Comparison of ENCODE assay signal across 10 mouse cellular contexts in the genomic region with DNA sequence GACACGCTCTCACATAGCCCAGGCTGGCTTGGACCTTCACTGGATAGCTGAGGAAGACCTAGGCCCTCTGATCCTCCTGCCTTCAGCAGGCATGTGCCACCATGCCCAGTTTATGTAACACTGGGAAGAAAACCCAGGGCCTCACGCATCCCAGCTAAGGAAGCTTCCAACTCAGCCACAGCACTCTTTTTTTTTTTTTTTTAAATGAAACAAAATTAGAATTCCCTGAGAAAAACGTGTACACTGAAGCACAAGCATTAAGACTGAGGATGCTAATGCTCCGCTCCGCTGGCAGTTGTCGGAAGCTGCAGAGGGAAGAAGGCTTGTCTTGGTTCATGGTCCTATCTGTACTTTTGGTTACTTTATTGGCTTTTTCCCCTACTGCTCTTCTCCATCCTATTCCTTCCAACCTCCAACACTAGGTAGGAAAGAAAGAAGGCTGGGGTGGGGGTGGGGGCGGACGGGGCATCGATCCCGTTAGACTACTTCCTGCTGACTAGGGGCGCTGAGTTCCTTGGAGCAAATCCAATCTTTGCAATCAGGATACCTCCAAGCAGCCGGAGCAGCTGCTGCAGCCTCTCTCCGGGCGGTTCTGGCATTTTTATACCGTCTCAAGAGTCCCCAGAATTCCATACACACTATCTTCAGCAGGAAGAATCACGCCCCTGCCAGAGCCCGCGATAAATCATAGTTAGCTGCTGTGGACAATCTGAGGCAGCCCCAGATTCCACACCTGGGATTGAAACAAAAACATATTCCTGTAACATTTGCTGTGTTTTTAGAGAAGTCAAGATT. TPM values are rescaled to one million over a fixed set of nuclear protein-coding genes. Genes with fewer than 3 reads are reported as not detected.
DNase-seq lines count a peak whose midpoint lies in the region; ATAC-seq and TF ChIP-seq lines count a peak whose summit lies in the region.
"Had no signal": no experiment of that assay in that cellular context is flagged by ENCODE, and none has a peak within 500 bp of the region (broad histone marks: within the 10 kb centered on the region; RNA-seq: fewer than 3 reads in every experiment).

No protein-coding gene starts in this region.

- 40% methylated on average over 18 of the region's 18 CpGs for WGBS in forebrain, embryonic 15.5 days
- 49% methylated on average over 18 of the region's 18 CpGs for WGBS in liver, embryonic 12.5 days (ENCODE audit: insufficient replicate concordance)

- H3K36me3 ChIP-seq in E14TG2a.4 (ENCODE audit: insufficient read depth, low read length) = no peaks in the 10 kb centered on the region
- no peaks in the 10 kb centered on the region for H3K36me3 ChIP-seq in forebrain, embryonic 15.5 days
- no peaks in the 10 kb centered on the region for H3K36me3 ChIP-seq in liver, embryonic 12.5 days

- peak overlapping the region; percentile 23 for H3K4me2 ChIP-seq in forebrain, embryonic 15.5 days (replicated peaks)
- peak overlapping the region; percentile 34 for H3K4me2 ChIP-seq in liver, embryonic 12.5 days

- H3K27ac ChIP-seq in gastrocnemius, adult 2 months = peak overlapping the region; percentile 66
- H3K27ac ChIP-seq in forebrain, embryonic 15.5 days (replicated peaks) = peak overlapping the region; percentile 28
- H3K27ac ChIP-seq in liver, embryonic 12.5 days = no peak overlapping the region

- H3K4me1 ChIP-seq in E14TG2a.4 (replicated peaks; ENCODE audit: low read depth, low read length) = peaks cover 58% of the 10 kb centered on the region
- H3K4me1 ChIP-seq in forebrain, embryonic 15.5 days = peaks cover 29% of the 10 kb centered on the region
- H3K4me1 ChIP-seq in liver, embryonic 12.5 days = peaks cover 10% of the 10 kb centered on the region; the same call in 1 of the 2 replicates

- peak overlapping the region; percentile 57 for H3K4me3 ChIP-seq in gastrocnemius, adult 2 months
- peak overlapping the region; percentile 76 for H3K4me3 ChIP-seq in E14TG2a.4 (replicated peaks; ENCODE audit: low read length)
- H3K4me3 ChIP-seq in forebrain, embryonic 15.5 days = no peak overlapping the region
- no peak overlapping the region for H3K4me3 ChIP-seq in liver, embryonic 12.5 days
- H3K4me3 ChIP-seq: erythroblast, embryonic 14.5 days; myocyte had no signal

- no peak overlapping the region for H3K9ac ChIP-seq in forebrain, embryonic 15.5 days (replicated peaks)
- no peak overlapping the region for H3K9ac ChIP-seq in liver, embryonic 12.5 days

- intact Hi-C loops in gastrocnemius, adult 2 months (cut with DNase I) = loop anchor here (10.0 kb wide), 1 partner anchor 309 kb away; no protein-coding TSS in a partner anchor

- H3K9me3 ChIP-seq in E14TG2a.4 (ENCODE audit: low read length) = peaks cover 5% of the 10 kb centered on the region; the same call in 1 of the 2 replicates
- no peaks in the 10 kb centered on the region for H3K9me3 ChIP-seq in forebrain, embryonic 15.5 days
- no peaks in the 10 kb centered on the region for H3K9me3 ChIP-seq in liver, embryonic 12.5 days (replicated peaks)

- TF ChIP-seq CTCF in gastrocnemius, adult 2 months (IDR thresholded peaks at IDR 0.05) = no peak
- TF ChIP-seq CTCF in E14TG2a.4 (conservative IDR thresholded peaks at IDR 0.05; ENCODE audit: low read length) = no peak

- DNase-seq in gastrocnemius, adult 2 months = no peak
- DNase-seq in gastrocnemius, postnatal 10 days = no peak
- DNase-seq in urinary bladder, adult 2 months (ENCODE audit: low spot score) = no peak
- DNase-seq in layer of hippocampus, postnatal 25 days (ENCODE audit: extremely low spot score in 1 of 2, low spot score in 1 of 2) = no peak
- no peak for DNase-seq in cerebellum, adult 11 months

- H3K27me3 ChIP-seq in E14TG2a.4 (ENCODE audit: insufficient read depth, low read length) = no peaks in the 10 kb centered on the region
- H3K27me3 ChIP-seq in forebrain, embryonic 15.5 days = no peaks in the 10 kb centered on the region
- no peaks in the 10 kb centered on the region for H3K27me3 ChIP-seq in liver, embryonic 12.5 days (replicated peaks)

- no peak for ATAC-seq in forebrain, embryonic 15.5 days (replicated peaks)
- no peak for ATAC-seq in liver, embryonic 12.5 days

RNA-seq across cellular contexts. Expression of a gene that starts 25.2 kb away (rescaled TPM):
- total RNA-seq in gastrocnemius, adult 2 months (2021) = 10 to 100 TPM; 11.5 to 13.6 TPM
- 10 to 100 TPM; 40.1 to 51.9 TPM for total RNA-seq in gastrocnemius, postnatal 10 days (2021)
- 126 and 128 TPM in 2 replicates for polyA plus RNA-seq in forebrain, embryonic 15.5 days (2015; fragmentation: Nextera tagmentation; extraction: Ambion mirVana)
- 69.8 and 72.0 TPM in 2 replicates for polyA plus RNA-seq in liver, embryonic 12.5 days (2016; fragmentation: Nextera tagmentation; extraction: Ambion mirVana)
- 38.4 and 62.8 TPM in 2 replicates for polyA plus RNA-seq in urinary bladder, adult 2 months (2012; rRNA removed)
- total RNA-seq in layer of hippocampus, postnatal 25 days (2021) = 100 to 1,000 TPM; 114 to 119 TPM

RNA-seq across cellular contexts. Expression of a gene that starts 59.3 kb away (rescaled TPM):
- 10 to 100 TPM; 52.3 to 52.8 TPM for total RNA-seq in gastrocnemius, adult 2 months (2021)
- 10 to 100 TPM; 91.6 to 93.4 TPM for total RNA-seq in gastrocnemius, postnatal 10 days (2021)
- polyA plus RNA-seq in forebrain, embryonic 15.5 days (2015; fragmentation: Nextera tagmentation; extraction: Ambion mirVana) = 69.4 and 76.8 TPM in 2 replicates
- polyA plus RNA-seq in liver, embryonic 12.5 days (2016; fragmentation: Nextera tagmentation; extraction: Ambion mirVana) = 26.9 and 27.5 TPM in 2 replicates
- 65.1 and 67.2 TPM in 2 replicates for polyA plus RNA-seq in urinary bladder, adult 2 months (2012; rRNA removed)
- 100 to 1,000 TPM; 216 to 234 TPM for total RNA-seq in layer of hippocampus, postnatal 25 days (2021)

Comparison
In these comparisons a context has a peak if more than half of its experiments do, and no peak if none do; other contexts are left out.
1. H3K4me3 ChIP-seq: peak in gastrocnemius, adult 2 months (single experiment) and E14TG2a.4 (single experiment); none in forebrain, embryonic 15.5 days (single experiment) and liver, embryonic 12.5 days (single experiment).